Mouse (Mus musculus): ENCODE data around the gene Spef1.
"Not testable (repeated sequence)": the region's sequence is repeated elsewhere in the genome, so short reads cannot be mapped to it uniquely, and the experiment has no call there.

DNA sequence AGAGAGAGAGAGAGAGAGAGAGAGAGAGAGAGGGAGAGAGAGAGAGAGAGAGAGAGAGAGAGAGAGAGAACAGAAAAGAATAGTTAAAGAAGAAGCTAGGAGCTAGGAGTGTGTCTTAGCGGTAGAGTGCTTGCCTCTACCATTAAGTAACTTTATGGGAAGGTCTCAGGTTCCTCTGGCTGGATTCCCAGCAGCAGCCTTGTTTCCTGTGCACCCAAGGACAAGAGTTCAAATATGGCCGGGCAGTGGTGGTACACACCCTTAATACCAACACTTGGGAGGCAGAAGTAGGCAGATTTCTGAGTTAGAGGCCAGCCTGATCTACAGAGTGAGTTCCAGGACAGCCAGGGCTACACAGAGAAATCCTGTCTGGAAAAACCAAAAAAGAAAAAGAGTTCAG is 39.6 kb upstream of the Spef1 start:
- TF ChIP-seq CTCF (IDR thresholded peaks at IDR 0.05; ENCODE audit: low read depth, low read length); TAL1 (conservative IDR thresholded peaks at IDR 0.05; ENCODE audit: low read depth, low read length); POLR2AphosphoS5 (IDR thresholded peaks at IDR 0.05; ENCODE audit: insufficient replicate concordance, low read depth, low read length): not testable (repeated sequence)

Measured in G1E (cell line).